Mouse (Mus musculus) midbrain, embryonic 14.5 days (tissue): ENCODE measurements at regions not wholly inside any gene's neighbourhood (a gene's known extent, or its start where the extent isn't known, plus 50 kb on each side); places are given as distances from the start of the nearest gene placed in this dataset.

Source experiments
- ATAC-seq: fragments of 200-750 bp; cut with Nextera tagmentation; 2 replicates; pipeline ENCODE4 v1.8.0; 2017; ENCODE audit warnings: moderate number of reproducible peaks, moderate library complexity; ENCODE audit not compliant: low FRiP score, low TSS enrichment
- DNase-seq: peaks from one replicate; pipeline ENCODE4 v3.0.0-alpha.2; 2015
- H3K27ac ChIP-seq: fragments of 300-500 bp; sonication (generic); replicated peaks from 2 replicates; pipeline ENCODE4 v1.5.1; 2014; ENCODE audit warnings: mild to moderate bottlenecking, low read depth, low read length, moderate library complexity
- H3K27me3 ChIP-seq: fragments of 300-500 bp; sonication (generic); 2 replicates; pipeline ENCODE4 v1.6.1; 2014; ENCODE audit warnings: low read length, control low read depth, mixed read lengths; ENCODE audit not compliant: control insufficient read depth, insufficient read depth
- H3K36me3 ChIP-seq: fragments of 300-500 bp; sonication (generic); 2 replicates; pipeline ENCODE4 v1.6.1; 2014; ENCODE audit warnings: low read length, control low read depth; ENCODE audit not compliant: control insufficient read depth, insufficient read depth
- H3K4me1 ChIP-seq: fragments of 300-500 bp; sonication (generic); 2 replicates; pipeline ENCODE4 v1.6.1; 2014; ENCODE audit warnings: mild to moderate bottlenecking, antibody characterized with exemption, low read length, control low read depth; ENCODE audit not compliant: control insufficient read depth, insufficient read depth
- H3K4me2 ChIP-seq: fragments of 300-500 bp; sonication (generic); 2 replicates; pipeline ENCODE4 v1.6.1; 2014; ENCODE audit warnings: mild to moderate bottlenecking, low read length, moderate library complexity
- H3K4me3 ChIP-seq: fragments of 300-500 bp; sonication (generic); replicated peaks from 2 replicates; pipeline ENCODE4 v1.5.1; 2014; ENCODE audit warnings: low read depth, low read length
- H3K9ac ChIP-seq: fragments of 300-500 bp; sonication (generic); replicated peaks from 2 replicates; pipeline ENCODE4 v1.6.1; 2014; ENCODE audit warnings: mild to moderate bottlenecking, low read length, moderate library complexity
- H3K9me3 ChIP-seq: fragments of 300-500 bp; sonication (generic); 2 replicates; pipeline ENCODE4 v1.6.1; 2016; ENCODE audit warnings: low read length, control low read depth, mixed read lengths; ENCODE audit not compliant: control insufficient read depth
- WGBS: fragments of 180-500 bp; shearing (Covaris S2); extraction: QIAGEN DNeasy Blood & Tissue Kit; methylation state at CpG from one replicate; pipeline ENCODE4 v1.1.7; 2014; 5-methylcytosine and 5-hydroxymethylcytosine counted together

DNA sequence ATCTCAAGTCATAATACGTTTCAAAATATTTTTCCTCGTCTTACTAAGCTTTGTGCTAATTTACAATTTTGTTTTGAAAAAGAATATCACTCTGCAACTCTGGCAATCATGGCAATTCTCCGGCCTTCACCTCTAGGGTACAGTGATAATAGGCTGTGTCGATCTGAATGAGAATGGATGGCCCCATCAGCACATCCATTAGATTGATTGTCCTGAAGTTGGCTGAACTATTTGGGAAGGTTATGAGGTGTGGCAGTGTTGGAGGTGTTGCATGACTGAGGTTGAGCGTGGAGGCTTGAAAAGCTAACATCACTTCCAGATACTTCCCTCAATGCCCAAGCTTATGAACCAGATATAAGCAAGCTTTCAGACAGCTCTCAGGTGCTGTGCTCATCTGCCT is 807.0 kb downstream of the Gbe1 start:
- ATAC-seq (no peak), DNase-seq (no peak)
- Histone ChIP-seq H3K9ac (no peak overlapping the region), H3K36me3 (no peaks in the 10 kb centered on the region), H3K9me3 (no peaks in the 10 kb centered on the region), H3K27ac (no peak overlapping the region), H3K27me3 (no peaks in the 10 kb centered on the region), H3K4me1 (no peaks in the 10 kb centered on the region), H3K4me2 (no peak overlapping the region), H3K4me3 (no peak overlapping the region)
- WGBS: 90% methylated on average over 5 of the region's 5 CpGs

DNA sequence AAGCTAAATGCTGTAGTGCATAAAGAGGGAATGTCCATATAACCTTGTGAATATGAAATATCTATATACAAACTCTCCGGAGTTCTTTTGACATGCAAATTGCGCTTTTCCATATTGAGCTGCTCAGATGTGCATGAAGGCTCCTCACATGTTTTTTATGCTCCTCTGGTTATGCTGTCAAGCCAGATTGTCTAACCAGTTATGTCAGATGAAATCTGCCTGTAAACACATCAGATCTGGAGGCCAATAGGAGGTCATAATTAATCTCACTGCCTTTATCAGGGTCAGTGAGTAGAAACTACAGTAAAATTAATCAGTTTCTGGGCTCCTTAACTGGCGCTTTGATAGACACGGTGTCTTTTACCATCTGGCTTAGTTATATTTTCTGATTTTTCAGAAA is 809.9 kb downstream of the Gbe1 start:
- Histone ChIP-seq H3K4me2 (no peak overlapping the region), H3K27me3 (no peaks in the 10 kb centered on the region), H3K4me1 (no peaks in the 10 kb centered on the region), H3K9ac (no peak overlapping the region), H3K27ac (no peak overlapping the region), H3K36me3 (no peaks in the 10 kb centered on the region), H3K9me3 (no peaks in the 10 kb centered on the region), H3K4me3 (no peak overlapping the region)
- DNase-seq (no peak), ATAC-seq (no peak)
- 80% methylated on average over 4 of the region's 4 CpGs for WGBS

DNA sequence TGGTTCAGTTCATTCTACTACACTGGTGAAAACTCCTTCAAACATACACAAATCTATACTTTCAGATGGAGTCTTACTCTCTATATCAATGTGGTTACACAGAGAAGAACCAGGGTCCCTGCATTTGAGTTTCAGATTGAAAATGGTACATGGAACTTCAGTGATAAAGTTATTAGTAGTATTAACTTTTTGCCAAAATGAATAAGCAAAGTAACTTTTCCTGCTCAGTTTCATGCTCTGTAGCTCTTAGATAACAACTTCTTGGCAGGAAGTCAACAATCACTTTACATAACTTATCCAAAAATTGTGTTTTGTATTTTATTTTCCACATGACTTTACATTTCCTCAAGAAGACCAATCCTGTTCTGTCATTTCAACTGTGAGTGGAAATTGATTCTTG is 819.1 kb downstream of the Gbe1 start:
- no peak for ATAC-seq
- Histone ChIP-seq H3K27ac (no peak overlapping the region), H3K4me2 (no peak overlapping the region), H3K36me3 (no peaks in the 10 kb centered on the region), H3K27me3 (no peaks in the 10 kb centered on the region), H3K4me1 (no peaks in the 10 kb centered on the region), H3K9me3 (no peaks in the 10 kb centered on the region), H3K4me3 (no peak overlapping the region), H3K9ac (no peak overlapping the region)
- DNase-seq: no peak

DNA sequence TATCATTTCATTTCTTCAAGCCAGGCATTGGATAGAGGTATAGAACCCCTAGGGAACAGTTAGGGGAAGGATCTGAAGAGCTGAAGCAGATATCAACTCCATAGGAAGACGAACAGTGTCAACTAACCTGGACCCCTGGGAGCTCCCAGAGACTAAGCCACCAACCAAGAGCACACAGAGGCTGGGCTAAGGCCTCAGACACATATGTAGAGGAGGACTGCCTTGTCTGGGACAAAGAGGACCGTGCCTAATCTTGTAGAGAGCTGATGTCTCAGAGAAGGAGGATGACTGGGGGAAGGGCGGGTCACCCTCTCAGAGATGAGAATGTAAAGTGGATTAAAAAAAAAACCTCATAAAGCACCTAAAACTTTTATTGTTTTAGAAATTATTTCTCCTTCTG is 824.9 kb downstream of the Gbe1 start:
- Histone ChIP-seq H3K36me3 (no peaks in the 10 kb centered on the region), H3K27me3 (no peaks in the 10 kb centered on the region), H3K9ac (no peak overlapping the region), H3K4me2 (no peak overlapping the region), H3K9me3 (no peaks in the 10 kb centered on the region), H3K27ac (no peak overlapping the region), H3K4me3 (no peak overlapping the region), H3K4me1 (no peaks in the 10 kb centered on the region)
- DNase-seq (no peak), ATAC-seq (no peak)
- WGBS: 31% methylated on average over 3 of the region's 3 CpGs
